Mouse (Mus musculus): ENCODE measurements around the gene Hist1h2bf. TPM values are rescaled to one million over a fixed set of nuclear protein-coding genes. Genes with fewer than 3 reads are reported as not detected.

Hist1h2bf gene
- total RNA-seq (2023): 88.7 TPM

GRCm38 (mm10) chr13:23573898-23574524 is at the start of gene Hist1h2bf, which contains the start of gene Hist1h2ad:
Hist1h2bf (minus strand) TSS chr13:23574196.
Hist1h2ad (plus strand) TSS chr13:23574381.

GRCm38 (mm10) chr13:23622175-23622671 is 48.2 kb upstream of the Hist1h2bf start, which contains the start of gene Hist1h1e:
Hist1h1e (minus strand) TSS chr13:23622558.

GRCm38 (mm10) chr13:23620733-23621531 is 46.9 kb upstream of the Hist1h2bf start, which contains the start of gene Hist1h2be:
Hist1h2be (minus strand) TSS chr13:23621124.

GRCm38 (mm10) chr13:23581408-23582218 is 7.6 kb upstream of the Hist1h2bf start, which contains the start of gene Hist1h4d:
Hist1h4d (plus strand) TSS chr13:23581598.

GRCm38 (mm10) chr13:23575271-23575851 is 1.4 kb upstream of the Hist1h2bf start, which contains the start of gene Hist1h3d:
Hist1h3d (plus strand) TSS chr13:23575763.

GRCm38 (mm10) chr13:23571022-23571503 is 2.9 kb downstream of the Hist1h2bf start, which contains the start of the genes Hist1h2ae and Hist1h2bg:
Hist1h2ae (minus strand) TSS chr13:23571220.
Hist1h2bg (plus strand) TSS chr13:23571396.

GRCm38 (mm10) chr13:23561883-23562659 is 11.9 kb downstream of the Hist1h2bf start, which contains the start of gene Hist1h3e:
Hist1h3e (minus strand) TSS chr13:23562369.

GRCm38 (mm10) chr13:23552962-23553361 is 21.0 kb downstream of the Hist1h2bf start, which contains the start of gene Hist1h1d:
Hist1h1d (plus strand) TSS chr13:23553262.

GRCm38 (mm10) chr13:23551146-23551834 is 22.7 kb downstream of the Hist1h2bf start, which contains the start of gene Hist1h4f:
Hist1h4f (minus strand) TSS chr13:23551648.

GRCm38 (mm10) chr13:23543965-23544786 is 29.8 kb downstream of the Hist1h2bf start, which contains the start of gene Hist1h3f:
Hist1h3f (plus strand) TSS chr13:23544052.

GRCm38 (mm10) chr13:23542999-23543607 is 30.9 kb downstream of the Hist1h2bf start, which contains the start of gene Hist1h2bh:
Hist1h2bh (minus strand) TSS chr13:23543392.

GRCm38 (mm10) chr13:23535137-23536075 is 38.6 kb downstream of the Hist1h2bf start, which contains the start of gene Hist1h3g:
Hist1h3g (plus strand) TSS chr13:23535422.

GRCm38 (mm10) chr13:23533560-23534367 is 40.2 kb downstream of the Hist1h2bf start, which contains the start of gene Hist1h2af:
Hist1h2af (plus strand) TSS chr13:23533906.

GRCm38 (mm10) chr13:23530901-23531875 is 42.8 kb downstream of the Hist1h2bf start, which contains the start of gene Hist1h4h:
Hist1h4h (plus strand) TSS chr13:23531050.

Data from CD8-positive naive resting alpha-beta T cell, adult 57 days (primary cell).